Mouse (Mus musculus) G1E (cell line): Measurements from ENCODE around the gene Zfp874a. TPM values are rescaled to one million over a fixed set of nuclear protein-coding genes. Genes with fewer than 3 reads are reported as not detected.
"Not testable (repeated sequence)": the region's sequence is repeated elsewhere in the genome, so short reads cannot be mapped to it uniquely, and the experiment has no call there.

Source experiments
- ATAC-seq: 2 replicates; pipeline ENCODE4 v1.8.0; 2016; ENCODE audit warnings: mild to moderate bottlenecking; ENCODE audit not compliant: insufficient number of reproducible peaks, poor library complexity, low FRiP score, severe bottlenecking; ENCODE audit errors: extremely low read depth
- DNase-seq: peaks from one replicate; pipeline ENCODE4 v3.0.0; 2012; ENCODE audit warnings: low spot score
- H3K27me3 ChIP-seq: 2 replicates; pipeline ENCODE4 v1.6.1; 2012; ENCODE audit warnings: mild to moderate bottlenecking, low read length, inconsistent platforms; ENCODE audit not compliant: insufficient read depth
- H3K36me3 ChIP-seq: replicated peaks from 2 replicates; pipeline ENCODE3; 2012; ENCODE audit warnings: mild to moderate bottlenecking, inconsistent platforms
- H3K4me1 ChIP-seq: 2 replicates; pipeline ENCODE4 v1.6.1; 2012; ENCODE audit warnings: low read depth, low read length, inconsistent platforms, mixed read lengths; ENCODE audit not compliant: insufficient read depth
- H3K4me3 ChIP-seq: 2 replicates; pipeline ENCODE4 v1.5.1; 2012; ENCODE audit warnings: low read depth, mild to moderate bottlenecking, inconsistent platforms, low read length, moderate library complexity, mixed read lengths
- H3K9me3 ChIP-seq: replicated peaks from 2 replicates; pipeline ENCODE4 v1.6.1; 2012; ENCODE audit warnings: inconsistent platforms
- CTCF ChIP-seq: IDR thresholded peaks from 2 replicates; pipeline ENCODE4 v1.5.1; 2012; ENCODE audit warnings: low read depth, low read length, inconsistent platforms, mixed read lengths
- GATA1 ChIP-seq: IDR thresholded peaks from 2 replicates; pipeline ENCODE4 v1.6.1; 2012; ENCODE audit warnings: borderline replicate concordance, low read length, inconsistent platforms, mixed read lengths
- GATA2 ChIP-seq: IDR thresholded peaks from 2 replicates; pipeline ENCODE4 v1.6.1; 2012; ENCODE audit warnings: low read depth, low read length, inconsistent platforms, borderline replicate concordance
- POLR2AphosphoS5 ChIP-seq: IDR thresholded peaks from 2 replicates; pipeline ENCODE4 v1.6.1; 2012; ENCODE audit warnings: low read depth, low read length, inconsistent platforms; ENCODE audit not compliant: insufficient replicate concordance
- TAL1 ChIP-seq: conservative IDR thresholded peaks from 2 replicates; pipeline ENCODE4 v1.6.1; 2012; ENCODE audit warnings: low read depth, low read length, inconsistent platforms, mixed read lengths
- polyA plus RNA-seq: library from polyadenylated mRNA; stranded (reverse); fragments of >175 nt; gene quantifications from 2 replicates; pipeline ENCODE4 v1.2.3, GENCODE M21; 2012
- total RNA-seq, 2 experiments: library from RNA; stranded (forward) in 1 of 2; stranded (reverse) in 1 of 2; fragments of 200-1000 nt in 1 of 2; fragments of >200 nt in 1 of 2; fragmentation: Nextera tagmentation in 1 of 2; gene quantifications; 2 replicates each; pipeline ENCODE4 v1.2.3; 2014 to 2017

The Zfp874a gene
- total and polyA plus RNA-seq, 3 experiments: 0.70 to 35.1 (median 13.2) TPM

GRCm38 (mm10) chr13:67483625-67484423, 32.4 kb upstream of the Zfp874a start, which contains the start of gene Zfp874b:
Gene Zfp874b (minus strand): TSS chr13:67484258.
- Histone ChIP-seq H3K4me3 (peak within 1 kb of the TSS; percentile 73), H3K4me1 (peaks cover 31% of the 10 kb centered on the region), H3K27me3 (no peaks in the 10 kb centered on the region), H3K9me3 (no peaks in the 10 kb centered on the region), H3K36me3 (peaks cover 22% of the 10 kb centered on the region)
- no peak for TF ChIP-seq GATA1
- TF ChIP-seq GATA2: no peak
- no peak for TF ChIP-seq TAL1
- no peak for TF ChIP-seq POLR2AphosphoS5
- no peak for TF ChIP-seq CTCF
- ATAC-seq: peak; percentile 89
- DNase-seq: peak; percentile 59

DNA sequence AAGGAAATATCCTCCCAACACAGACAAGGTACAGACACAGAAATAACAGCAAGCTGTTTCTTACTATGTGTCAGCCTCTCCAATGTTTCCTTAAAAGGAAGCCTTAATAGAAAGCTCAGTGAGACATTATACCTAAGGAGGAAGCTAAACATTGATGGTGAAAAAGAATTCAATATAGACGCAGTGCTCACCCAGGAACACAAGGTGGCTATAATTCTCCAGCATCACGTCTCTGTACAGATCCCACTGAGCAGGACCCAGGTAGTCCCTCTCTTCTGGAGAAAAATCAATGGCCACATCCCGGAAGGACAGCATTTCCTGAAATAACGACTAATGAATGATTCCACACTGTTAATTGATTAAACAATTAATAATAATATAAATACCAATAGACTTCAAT, 30.1 kb upstream of the Zfp874a start:
- H3K27me3 ChIP-seq: no peaks in the 10 kb centered on the region
- no peak for TF ChIP-seq GATA2
- no peak for TF ChIP-seq TAL1
- peaks cover 24% of the 10 kb centered on the region for H3K36me3 ChIP-seq
- H3K4me1 ChIP-seq: peaks cover 31% of the 10 kb centered on the region
- ATAC-seq: no peak
- H3K9me3 ChIP-seq: no peaks in the 10 kb centered on the region
- H3K4me3 ChIP-seq: no peak overlapping the region
- no peak for DNase-seq

DNA sequence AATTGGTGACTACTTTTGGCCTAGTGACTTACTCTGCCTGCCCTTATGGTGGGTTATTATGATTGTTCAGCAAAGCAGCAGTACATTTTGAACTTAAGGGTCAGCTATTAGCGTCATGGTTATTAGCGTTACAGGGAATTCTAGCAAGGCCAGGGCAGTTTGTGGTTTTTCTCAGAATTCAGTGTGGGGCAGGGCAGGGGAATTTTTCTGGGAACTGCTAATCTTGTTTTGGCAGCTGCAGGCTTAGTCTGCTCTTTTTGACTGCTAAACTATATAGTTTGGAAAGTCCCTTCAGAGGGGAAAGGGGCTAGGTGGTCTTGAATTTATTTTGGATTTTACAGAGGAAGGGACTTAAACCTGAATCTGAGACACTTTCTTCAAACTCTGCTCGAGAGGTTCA, 17.9 kb upstream of the Zfp874a start:
- DNase-seq: no peak
- Histone ChIP-seq H3K4me3 (no peak overlapping the region), H3K4me1 (peaks cover 14% of the 10 kb centered on the region), H3K9me3 (peaks cover 7% of the 10 kb centered on the region), H3K27me3 (no peaks in the 10 kb centered on the region), H3K36me3 (peaks cover 20% of the 10 kb centered on the region)
- ATAC-seq: 0 out of 2 replicates have a peak, but pooled peaks have one; percentile 35
- no peak for TF ChIP-seq GATA2
- TF ChIP-seq CTCF: no peak
- TF ChIP-seq GATA1: no peak
- no peak for TF ChIP-seq POLR2AphosphoS5
- TF ChIP-seq TAL1: peak; percentile 79

DNA sequence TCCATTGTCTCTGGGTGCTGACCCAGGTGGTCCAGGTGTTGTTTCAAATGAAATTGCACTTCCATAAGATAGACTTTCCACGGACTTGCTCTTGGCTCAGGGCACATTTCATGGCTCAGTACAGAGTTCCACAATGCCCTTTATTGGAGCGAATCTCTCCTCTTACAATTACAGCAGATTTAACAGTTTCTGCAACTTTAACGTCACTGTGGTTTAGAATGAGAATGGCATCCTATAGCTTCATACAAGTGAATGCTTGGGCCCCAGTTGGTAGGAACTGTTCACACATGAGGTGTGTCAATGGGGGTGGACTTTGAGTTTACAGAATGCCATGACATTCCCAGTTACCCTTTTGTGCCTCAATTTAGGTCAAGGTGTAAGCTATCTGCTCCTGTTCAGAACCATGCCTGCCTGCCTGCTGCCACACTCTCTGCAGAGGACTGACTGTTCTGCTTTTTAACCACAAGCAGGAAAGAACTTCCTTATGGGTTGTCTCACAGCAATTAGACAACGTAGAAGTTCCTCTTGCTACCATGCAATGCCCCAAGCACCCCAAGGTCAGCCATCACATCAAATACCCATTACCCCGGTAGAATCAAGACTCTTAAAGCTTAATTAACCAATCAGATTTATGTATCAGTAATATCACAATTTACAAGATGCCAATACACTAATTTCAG, 12.2 kb upstream of the Zfp874a start:
- DNase-seq (peak; percentile 21), ATAC-seq (peak; percentile 60; the same call in 1 of the 2 replicates)
- not testable (repeated sequence) for H3K4me1 ChIP-seq, H3K4me3 ChIP-seq, H3K9me3 ChIP-seq, H3K36me3 ChIP-seq, H3K27me3 ChIP-seq

DNA sequence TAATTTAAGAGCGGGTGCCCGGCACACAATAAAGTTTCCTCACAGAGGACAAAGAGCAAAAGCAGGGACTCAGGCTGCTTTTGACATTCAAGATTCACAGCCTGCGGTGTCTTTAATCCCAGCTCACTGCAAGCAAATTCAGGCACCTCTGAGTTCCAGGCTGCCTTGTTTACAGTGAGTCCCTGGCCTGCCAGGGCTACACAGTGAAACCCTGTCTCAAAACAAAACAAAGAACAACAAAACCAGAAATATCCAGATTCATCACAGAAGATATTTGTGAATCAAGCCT, 541 bp upstream of the Zfp874a start:
- Histone ChIP-seq H3K9me3 (no peaks in the 10 kb centered on the region), H3K4me1 (peaks cover 17% of the 10 kb centered on the region), H3K27me3 (no peaks in the 10 kb centered on the region), H3K36me3 (peaks cover 9% of the 10 kb centered on the region), H3K4me3 (no peak overlapping the region; the same call in 1 of the 2 replicates)
- TF ChIP-seq GATA2 (no peak), GATA1 (no peak), CTCF (no peak), TAL1 (no peak)
- DNase-seq: no peak
- ATAC-seq: no peak

DNA sequence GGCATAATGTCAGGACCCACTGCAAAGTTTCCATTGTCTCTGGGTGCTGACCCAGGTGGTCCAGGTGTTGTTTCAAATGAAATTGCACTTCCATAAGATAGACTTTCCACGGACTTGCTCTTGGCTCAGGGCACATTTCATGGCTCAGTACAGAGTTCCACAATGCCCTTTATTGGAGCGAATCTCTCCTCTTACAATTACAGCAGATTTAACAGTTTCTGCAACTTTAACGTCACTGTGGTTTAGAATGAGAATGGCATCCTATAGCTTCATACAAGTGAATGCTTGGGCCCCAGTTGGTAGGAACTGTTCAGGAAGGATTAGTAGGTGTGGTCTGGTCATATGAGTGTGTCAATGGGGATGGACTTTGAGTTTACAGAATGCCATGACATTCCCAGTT, 14.3 kb downstream of the Zfp874a start:
- H3K9me3 ChIP-seq, H3K36me3 ChIP-seq, DNase-seq, H3K4me1 ChIP-seq, H3K27me3 ChIP-seq, ATAC-seq, H3K4me3 ChIP-seq: not testable (repeated sequence)

DNA sequence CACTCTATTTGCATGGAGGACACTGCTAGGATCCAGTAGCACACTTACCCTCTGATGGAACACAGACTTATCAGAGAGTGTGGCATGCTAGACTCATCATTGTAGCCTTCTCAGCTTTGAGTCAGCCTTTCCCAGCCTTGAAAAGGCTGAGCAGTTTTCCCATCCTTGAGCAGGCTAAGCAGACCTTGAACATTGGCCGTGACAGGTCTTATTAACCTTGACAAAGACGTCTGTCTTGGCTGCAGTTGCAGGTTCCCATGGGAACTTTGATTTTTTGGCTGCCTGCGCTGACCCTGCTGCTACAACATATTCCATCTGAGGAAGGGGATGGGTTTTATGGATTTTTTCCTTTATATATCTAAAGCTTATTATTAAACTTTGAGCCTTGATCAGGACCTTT, 23.3 kb downstream of the Zfp874a start:
- no peaks in the 10 kb centered on the region for H3K27me3 ChIP-seq
- H3K4me3 ChIP-seq: no peak overlapping the region
- no peaks in the 10 kb centered on the region for H3K4me1 ChIP-seq
- ATAC-seq (no peak), DNase-seq (no peak)
- H3K9me3 ChIP-seq: no peaks in the 10 kb centered on the region
- TF ChIP-seq GATA2 (no peak), GATA1 (no peak), TAL1 (no peak), POLR2AphosphoS5 (no peak), CTCF (no peak)
- no peaks in the 10 kb centered on the region for H3K36me3 ChIP-seq

DNA sequence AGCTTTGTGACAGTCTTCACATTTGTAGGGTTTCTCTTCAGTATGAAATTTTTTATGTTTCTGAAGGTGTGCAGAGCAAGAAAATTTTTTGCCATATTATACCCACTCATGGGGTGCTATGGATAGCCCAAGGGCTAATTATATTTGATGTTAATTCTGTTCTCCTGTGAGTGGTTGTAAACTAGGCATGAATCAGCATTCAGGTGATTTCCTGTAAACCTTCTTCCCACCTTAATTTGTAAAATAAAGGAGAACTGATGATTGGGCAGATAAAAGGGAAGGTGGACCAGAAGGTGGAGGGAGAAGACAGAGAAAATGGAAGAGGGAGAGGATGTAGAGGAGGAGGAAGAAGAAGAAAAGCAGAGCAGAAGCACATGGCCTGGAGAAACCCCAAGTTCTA, 25.7 kb downstream of the Zfp874a start:
- not testable (repeated sequence) for H3K4me1 ChIP-seq, H3K9me3 ChIP-seq, H3K4me3 ChIP-seq, H3K36me3 ChIP-seq, DNase-seq, H3K27me3 ChIP-seq, ATAC-seq

DNA sequence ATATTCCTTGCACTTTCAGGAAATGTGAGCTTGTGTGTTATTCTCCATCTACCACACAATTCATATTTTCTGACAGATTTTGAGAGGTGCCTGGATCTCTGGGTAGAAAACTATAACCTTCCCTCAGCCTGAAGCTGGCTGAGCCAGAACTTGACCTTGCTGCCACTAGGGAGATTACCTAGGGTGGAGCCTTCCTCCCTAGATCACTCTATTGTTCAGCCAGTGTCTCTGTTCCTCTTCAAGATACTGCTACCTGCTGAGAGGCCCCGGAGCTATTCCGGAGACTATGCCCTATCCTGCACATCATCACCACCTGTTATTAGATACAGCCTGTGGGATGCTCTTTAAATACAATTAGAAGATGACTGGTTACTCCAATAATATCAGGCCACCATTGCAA, 28.9 kb downstream of the Zfp874a start:
- DNase-seq, H3K9me3 ChIP-seq, H3K4me3 ChIP-seq, H3K27me3 ChIP-seq, ATAC-seq, H3K36me3 ChIP-seq, H3K4me1 ChIP-seq: not testable (repeated sequence)
